Mouse (Mus musculus): Measurements from ENCODE around the gene Fga.

Fga gene

DNA sequence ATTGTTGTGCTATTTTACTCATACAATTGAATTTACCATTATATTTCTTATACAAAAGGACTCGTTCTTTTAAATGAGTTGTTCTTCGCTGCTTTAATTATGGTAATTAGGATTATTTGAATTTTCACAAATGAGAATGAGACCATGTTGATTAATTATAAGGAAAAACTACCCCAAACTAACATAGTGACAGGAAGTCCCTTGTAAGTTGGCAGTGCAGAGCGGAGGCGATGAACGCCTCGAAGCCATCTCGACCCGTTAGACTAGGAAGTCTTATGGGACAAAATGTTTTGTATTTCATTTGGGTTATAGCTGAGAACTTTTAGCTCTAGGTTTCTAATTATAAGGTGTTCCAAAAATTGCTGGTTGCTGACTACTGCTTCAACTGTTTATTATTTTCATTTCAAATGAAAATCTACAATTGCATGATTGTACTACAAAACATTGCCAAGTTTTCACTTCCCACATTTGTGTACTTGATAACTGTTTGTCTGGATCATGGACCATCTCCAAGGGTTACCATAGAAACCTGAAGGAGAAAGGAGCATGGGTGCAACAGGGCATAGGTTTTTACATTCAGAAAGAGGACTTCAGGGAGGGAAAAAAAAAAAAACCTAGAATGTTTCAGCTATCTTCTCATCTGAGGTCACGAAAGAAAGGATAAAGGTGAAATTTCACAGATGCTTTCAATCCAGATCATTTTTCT, 1.8 kb downstream of the Fga start:
- DNase-seq (ENCODE audit: low spot score in 2 of 2) = no peak

DNA sequence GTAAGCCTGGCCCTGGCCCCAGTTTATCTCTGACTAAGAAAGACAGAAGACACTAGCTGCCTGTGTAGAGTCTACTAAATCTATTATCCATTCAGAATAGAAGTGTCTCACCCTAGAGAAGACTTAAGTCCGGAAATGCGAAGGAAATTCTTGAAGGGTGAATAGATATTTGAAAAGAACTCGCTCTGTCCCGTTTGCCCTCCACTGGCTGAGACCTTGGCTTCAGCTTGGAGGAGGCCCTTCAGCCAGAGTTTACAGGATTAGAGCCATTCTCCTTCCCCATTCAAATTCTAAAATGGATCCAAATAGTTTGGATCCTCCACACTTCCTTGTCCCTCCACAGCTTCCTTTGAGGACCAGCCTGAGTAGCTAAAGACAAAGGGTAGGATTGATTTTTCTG, 4.5 kb downstream of the Fga start:
- DNase-seq (ENCODE audit: low spot score in 2 of 2) = no peak

DNA sequence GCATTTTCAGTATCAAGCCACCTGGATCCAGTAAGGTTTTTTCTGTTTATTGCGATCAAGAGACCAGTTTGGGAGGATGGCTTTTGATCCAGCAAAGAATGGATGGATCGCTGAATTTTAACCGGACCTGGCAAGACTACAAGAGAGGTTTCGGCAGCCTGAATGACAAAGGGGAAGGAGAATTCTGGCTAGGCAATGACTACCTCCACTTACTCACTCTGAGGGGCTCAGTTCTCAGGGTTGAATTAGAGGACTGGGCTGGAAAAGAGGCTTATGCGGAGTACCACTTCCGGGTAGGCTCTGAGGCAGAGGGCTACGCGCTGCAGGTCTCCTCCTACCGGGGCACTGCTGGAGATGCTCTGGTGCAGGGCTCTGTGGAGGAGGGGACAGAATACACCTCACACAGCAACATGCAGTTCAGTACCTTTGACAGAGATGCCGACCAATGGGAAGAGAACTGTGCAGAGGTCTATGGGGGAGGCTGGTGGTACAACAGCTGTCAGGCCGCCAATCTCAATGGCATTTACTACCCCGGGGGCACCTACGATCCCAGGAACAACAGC, 7.0 kb downstream of the Fga start:
- DNase-seq (ENCODE audit: low spot score in 2 of 2) = no peak

GRCm38 (mm10) chr3:83033801-83034200, 7.9 kb downstream of the Fga start:
- DNase-seq (ENCODE audit: low spot score in 2 of 2) = no peak

DNA sequence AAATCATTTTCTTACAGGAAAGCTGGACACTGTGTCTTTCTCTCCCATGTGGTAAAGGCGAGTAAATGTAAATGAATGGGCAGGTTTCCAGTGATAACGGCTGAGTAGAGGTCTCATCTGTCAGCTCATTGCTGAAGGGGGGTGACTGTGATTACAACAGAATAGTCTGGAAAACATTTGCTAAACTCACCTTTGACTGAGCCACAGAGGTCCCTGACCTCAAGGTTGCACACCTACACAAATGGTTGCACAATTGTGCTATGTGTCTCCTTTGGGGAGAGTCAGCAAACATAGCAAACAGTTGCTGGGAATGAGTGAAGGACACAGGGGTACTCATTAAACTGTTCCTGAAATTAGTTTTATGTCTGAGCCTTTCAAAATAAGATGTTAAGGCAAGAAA, 13.0 kb downstream of the Fga start:
- DNase-seq (ENCODE audit: low spot score in 2 of 2) = no peak

DNA sequence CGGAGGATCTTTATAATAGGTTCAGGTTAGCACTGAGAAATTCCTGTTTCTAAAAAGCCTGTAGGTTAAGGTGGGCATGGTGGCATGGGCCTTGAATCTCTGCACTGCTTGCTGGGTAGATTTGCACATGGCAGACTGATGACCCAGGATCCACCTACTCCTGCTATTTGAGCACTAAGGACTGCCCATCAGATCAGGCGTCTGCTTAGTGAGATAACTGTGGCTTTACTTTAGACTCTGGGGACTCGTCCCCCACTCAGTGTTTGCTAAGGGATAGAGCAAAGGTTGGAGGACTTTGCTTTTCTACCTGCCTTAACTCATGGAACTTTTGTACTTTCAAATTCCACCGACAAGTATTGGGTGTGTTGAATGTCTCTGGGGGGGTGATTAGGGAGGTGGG, 13.8 kb downstream of the Fga start:
- DNase-seq (ENCODE audit: low spot score in 2 of 2) = no peak

- DNase-seq (ENCODE audit: low spot score in 2 of 2) = no peak
Measured at GRCm38 (mm10) chr3:83042451-83042850, 16.6 kb downstream of the Fga start.

GRCm38 (mm10) chr3:83046649-83047048, 20.8 kb downstream of the Fga start:
- no peak for DNase-seq (ENCODE audit: low spot score in 2 of 2)

- DNase-seq (ENCODE audit: low spot score in 2 of 2) = no peak
Measured at GRCm38 (mm10) chr3:83049680-83050079, 23.8 kb downstream of the Fga start, which contains the start of gene Fgb. Gene Fgb (minus strand): TSS chr3:83049863.

DNA sequence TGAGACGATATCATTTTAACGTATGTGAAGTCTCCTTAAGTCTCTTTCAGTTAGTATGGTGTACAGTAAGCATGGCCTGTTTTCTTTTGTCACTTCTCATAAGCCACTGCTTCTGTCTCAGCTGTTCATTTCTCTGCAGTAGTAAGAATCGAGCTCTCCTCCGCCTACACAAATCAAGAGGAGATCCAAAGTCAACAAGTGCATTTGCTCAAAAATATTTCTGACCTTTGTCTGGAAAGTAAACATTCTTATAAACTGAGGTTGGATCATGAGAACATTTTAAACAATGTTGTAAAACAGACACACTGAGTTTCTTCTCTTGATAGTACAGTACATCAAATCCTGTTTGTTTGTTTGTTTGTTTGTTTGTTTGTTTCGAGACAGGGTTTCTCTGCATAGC, 24.8 kb downstream of the Fga start:
- DNase-seq (ENCODE audit: low spot score in 2 of 2) = no peak

GRCm38 (mm10) chr3:83052102-83052501, 26.2 kb downstream of the Fga start:
- DNase-seq (ENCODE audit: low spot score in 2 of 2) = no peak

- DNase-seq (ENCODE audit: low spot score in 2 of 2) = no peak
Measured at GRCm38 (mm10) chr3:83053126-83053525, 27.2 kb downstream of the Fga start.

GRCm38 (mm10) chr3:83053758-83054157, 27.9 kb downstream of the Fga start:
- DNase-seq (ENCODE audit: low spot score in 2 of 2) = peak; percentile 40 to 59

DNA sequence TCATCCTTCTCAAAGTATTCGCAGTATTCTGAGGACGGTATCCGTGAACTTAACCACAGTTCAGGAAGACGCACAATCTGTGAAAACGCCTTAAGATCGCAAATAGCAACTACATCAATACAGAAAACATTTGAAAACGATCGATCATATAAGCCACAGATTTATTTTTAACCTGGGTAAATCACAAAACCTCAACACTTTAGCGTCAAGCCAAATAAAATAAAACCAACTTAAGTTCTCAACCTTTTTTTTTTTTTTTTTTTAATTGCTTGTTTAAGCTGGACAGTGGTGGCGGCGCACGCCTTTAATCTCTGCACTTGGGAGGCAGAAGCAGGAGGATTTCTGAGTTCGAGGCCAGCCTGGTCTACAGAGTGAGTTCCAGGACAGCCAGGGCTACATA, 28.9 kb downstream of the Fga start:
- DNase-seq (ENCODE audit: low spot score in 2 of 2) = no peak

DNA sequence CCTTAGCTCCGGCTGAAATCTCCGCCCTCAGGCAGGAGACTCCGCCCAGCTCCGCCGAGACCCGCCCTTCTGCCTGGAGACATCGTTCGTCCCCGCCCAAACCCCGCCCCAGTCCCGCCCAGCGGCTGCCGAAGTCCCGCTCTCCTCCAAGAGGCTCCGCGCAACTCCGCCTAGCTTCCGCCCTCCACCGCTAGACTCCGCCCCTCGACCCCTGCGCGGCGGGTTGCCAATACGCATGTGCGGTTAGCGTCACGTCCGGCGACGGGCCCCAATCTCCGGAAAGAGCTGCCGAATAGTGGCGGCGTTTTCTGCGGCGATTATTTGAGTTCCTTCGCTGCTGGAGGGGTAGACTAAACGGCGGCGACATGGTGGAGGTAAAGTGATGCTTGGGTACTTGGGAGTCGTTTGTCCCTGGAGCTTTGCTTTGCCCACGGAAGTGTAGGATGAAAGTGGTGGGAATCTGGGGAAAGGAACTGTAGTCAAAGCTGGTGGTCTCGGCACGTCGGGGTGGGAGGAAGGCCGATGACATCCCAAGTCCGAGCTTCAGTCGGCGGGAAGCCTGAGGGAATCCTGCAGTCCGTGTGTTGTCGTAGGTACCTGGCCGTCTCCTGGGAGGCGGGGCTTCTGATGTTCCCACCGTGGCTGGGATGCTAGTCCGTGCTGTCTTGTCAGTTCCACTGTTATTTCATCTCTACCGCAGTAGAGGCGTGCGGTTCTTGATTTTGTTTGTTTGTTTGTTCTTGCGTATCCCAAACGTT, 29.6 kb downstream of the Fga start, which contains the start of gene Plrg1:
TSS of gene Plrg1 (plus strand) at position 242 of the 758 bp plus-strand sequence.
- peak; percentile 99 to 100 for DNase-seq (ENCODE audit: low spot score in 2 of 2)

DNA sequence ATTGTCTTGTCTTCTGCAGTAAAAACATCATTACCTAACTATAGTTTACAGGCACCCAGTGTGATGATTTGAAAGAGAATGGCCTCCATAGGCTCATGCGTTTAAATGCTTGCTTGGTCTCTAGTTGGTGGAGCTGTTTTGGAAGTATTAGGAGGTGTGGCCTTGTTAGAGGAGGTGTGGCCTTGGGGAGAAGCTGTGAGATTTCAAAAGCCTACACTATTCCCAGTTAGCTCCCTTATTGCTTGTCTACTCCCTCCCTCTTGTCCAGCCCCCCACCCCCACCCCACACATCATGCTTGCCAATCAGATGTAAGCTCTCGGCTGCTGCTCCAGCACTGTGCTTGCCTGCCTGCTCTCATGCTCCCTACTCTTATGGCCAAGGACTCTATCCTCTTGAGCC, 31.2 kb downstream of the Fga start:
- no peak for DNase-seq (ENCODE audit: low spot score in 2 of 2)

DNA sequence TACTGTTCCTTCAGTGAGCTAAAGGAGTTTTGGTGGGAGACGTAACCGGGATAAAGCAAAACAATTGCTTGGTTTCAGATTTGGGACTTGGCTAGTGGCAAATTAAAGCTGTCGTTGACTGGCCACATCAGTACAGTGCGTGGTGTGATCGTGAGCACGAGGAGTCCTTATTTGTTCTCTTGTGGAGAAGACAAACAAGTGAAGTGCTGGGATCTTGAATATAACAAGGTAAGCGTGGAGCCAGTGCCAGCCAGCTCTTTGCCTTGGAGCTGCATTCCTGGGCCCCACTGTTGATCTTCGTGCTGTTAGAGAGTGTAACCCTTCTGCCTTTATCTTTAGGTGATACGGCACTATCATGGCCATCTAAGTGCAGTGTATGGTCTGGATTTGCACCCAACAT, 42.0 kb downstream of the Fga start:
- DNase-seq (ENCODE audit: low spot score in 2 of 2) = peak in 1 of 2 experiments; percentile 8

DNA sequence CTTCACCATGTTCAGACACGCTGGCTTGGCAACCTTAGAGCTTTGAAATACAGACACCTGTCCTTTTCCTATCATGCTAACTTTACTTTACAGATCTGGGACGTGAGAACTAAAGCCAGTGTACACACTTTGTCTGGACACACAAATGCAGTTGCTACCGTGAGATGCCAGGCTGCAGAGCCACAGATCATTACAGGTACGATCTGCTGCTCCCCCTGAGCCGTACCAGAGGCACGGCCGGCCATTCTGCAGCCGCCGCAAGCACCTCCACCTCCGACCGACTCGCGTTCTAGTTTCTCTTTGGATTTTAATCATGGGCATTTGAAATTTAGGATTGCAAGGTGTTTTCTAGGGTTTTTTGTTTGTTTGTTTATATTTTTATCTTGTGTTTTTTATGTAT, 43.0 kb downstream of the Fga start:
- DNase-seq (ENCODE audit: low spot score in 2 of 2) = no peak

DNA sequence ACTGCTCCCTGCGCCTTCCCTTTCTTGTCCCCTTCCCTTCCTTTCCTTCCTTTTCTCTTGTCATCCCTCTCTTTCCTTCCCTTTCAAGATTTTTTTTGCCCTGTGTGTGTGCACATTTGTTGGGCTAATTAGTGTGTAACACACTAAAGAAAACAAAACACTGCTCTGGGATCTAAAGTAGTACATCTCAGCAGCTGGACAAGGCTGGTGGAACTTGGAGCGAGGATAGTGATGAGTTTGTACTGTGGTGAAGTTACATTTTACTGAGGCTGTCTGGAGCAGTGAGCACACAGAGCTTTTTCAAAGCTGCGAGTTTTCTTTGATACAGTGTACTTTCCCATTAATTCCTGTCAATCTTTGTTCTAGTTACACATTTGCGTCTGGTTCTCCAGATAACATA, 44.4 kb downstream of the Fga start:
- no peak for DNase-seq (ENCODE audit: low spot score in 2 of 2)

DNA sequence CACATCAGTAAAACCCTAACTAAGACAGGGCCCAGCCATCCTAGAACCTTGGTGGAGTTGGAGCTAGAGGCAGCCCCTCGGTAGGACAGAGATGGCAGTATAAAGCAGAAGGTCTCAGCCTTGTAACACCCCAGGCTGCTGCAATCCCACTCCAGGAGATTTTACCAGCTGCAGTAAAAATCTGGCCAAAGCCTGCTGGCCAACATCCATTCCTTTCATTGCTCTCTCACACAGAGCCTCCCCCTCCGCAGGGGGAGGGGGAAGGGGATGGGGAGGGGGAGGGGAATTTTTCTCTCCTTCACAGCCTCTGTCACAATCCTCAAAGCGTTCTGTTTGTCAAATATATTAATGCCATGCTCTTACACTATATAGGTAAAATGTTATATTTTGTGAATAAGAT, 50.7 kb downstream of the Fga start:
- DNase-seq (ENCODE audit: low spot score in 2 of 2) = peak; percentile 54

DNA sequence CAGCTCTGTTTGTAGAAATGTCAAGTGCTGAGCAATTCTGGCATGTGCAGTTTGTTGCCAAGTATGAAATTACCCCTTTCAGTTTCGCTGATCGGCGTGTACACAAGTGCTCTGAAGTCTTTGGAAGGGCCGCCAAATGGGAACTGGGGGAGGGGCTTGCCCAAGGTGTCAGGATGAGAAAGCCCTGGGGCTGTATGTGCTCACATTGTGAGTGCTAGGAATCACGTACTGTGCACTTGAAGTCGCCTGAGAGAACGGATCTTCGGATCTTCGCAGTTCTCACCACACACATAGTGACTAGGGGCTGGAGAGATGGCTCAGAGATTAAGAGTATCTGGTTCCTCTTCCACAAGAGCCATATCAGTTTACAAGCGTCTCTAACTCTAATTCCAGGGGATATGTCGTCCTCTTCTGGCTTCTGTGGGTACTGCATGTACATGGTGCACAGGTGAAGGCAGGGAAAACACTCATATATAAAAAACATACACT, 54.7 kb downstream of the Fga start:
- peak; percentile 44 to 69 for DNase-seq (ENCODE audit: low spot score in 2 of 2)

Measured in right cerebral cortex, postnatal 10 days (tissue).